Mouse (Mus musculus): ENCODE data around the gene Ube2g1.

DNA sequence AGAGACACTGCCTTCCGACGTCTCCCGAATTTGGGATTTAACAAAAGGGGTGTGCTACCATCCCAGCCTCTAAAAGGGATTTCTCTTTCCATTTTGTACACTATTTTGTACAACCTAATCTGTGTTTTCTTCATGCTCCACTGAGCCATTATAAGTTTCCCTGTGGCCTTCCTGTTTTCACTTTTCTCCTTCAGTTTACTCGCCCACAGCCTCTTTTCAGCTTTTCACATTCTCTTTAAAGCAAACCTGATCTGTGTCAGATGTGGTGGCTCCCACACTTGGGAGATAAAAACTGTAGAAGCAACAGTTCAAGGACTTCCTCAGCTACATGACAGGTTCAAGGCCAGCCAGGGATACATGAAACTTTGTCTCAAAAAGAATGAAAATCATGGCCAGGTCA lies 85.3 kb downstream of the Ube2g1 start:
- TF ChIP-seq CTCF (IDR thresholded peaks at IDR 0.05; ENCODE audit: low read depth) (no peak), EP300 (IDR thresholded peaks at IDR 0.05; ENCODE audit: low read depth) (no peak)

All from liver, embryonic 14.5 days (tissue).